Mouse (Mus musculus) liver, embryonic 15.5 days (tissue): ENCODE results near the gene Gm20388. TPM values are rescaled to one million over a fixed set of nuclear protein-coding genes. Genes with fewer than 3 reads are reported as not detected.
"Not testable (repeated sequence)": the region's sequence is repeated elsewhere in the genome, so short reads cannot be mapped to it uniquely, and the experiment has no call there.

Experiments used
- ATAC-seq: fragments of 200-750 bp; cut with Nextera tagmentation; 2 replicates; pipeline ENCODE4 v1.8.0; 2017; ENCODE audit warnings: moderate number of reproducible peaks, mild to moderate bottlenecking, moderate library complexity; ENCODE audit not compliant: insufficient read depth
- H3K27ac ChIP-seq: fragments of 300-500 bp; sonication (generic); replicated peaks from 2 replicates; pipeline ENCODE4 v1.5.1; 2015; ENCODE audit warnings: mild to moderate bottlenecking, inconsistent platforms
- H3K27me3 ChIP-seq: fragments of 300-500 bp; sonication (generic); 2 replicates; pipeline ENCODE4 v1.6.1; 2015; ENCODE audit warnings: mild to moderate bottlenecking, inconsistent platforms
- H3K36me3 ChIP-seq: fragments of 300-500 bp; sonication (generic); replicated peaks from 2 replicates; pipeline ENCODE4 v1.6.1; 2015; ENCODE audit warnings: moderate library complexity, mild to moderate bottlenecking, inconsistent platforms
- H3K4me1 ChIP-seq: fragments of 300-500 bp; sonication (generic); replicated peaks from 2 replicates; pipeline ENCODE4 v1.6.1; 2015; ENCODE audit warnings: inconsistent platforms
- H3K4me2 ChIP-seq: fragments of 300-500 bp; sonication (generic); 2 replicates; pipeline ENCODE4 v1.6.1; 2015; ENCODE audit warnings: moderate library complexity, mild to moderate bottlenecking, inconsistent platforms
- H3K4me3 ChIP-seq: fragments of 300-500 bp; sonication (generic); replicated peaks from 2 replicates; pipeline ENCODE4 v1.5.1; 2015; ENCODE audit warnings: mild to moderate bottlenecking, inconsistent platforms
- H3K9ac ChIP-seq: fragments of 300-500 bp; sonication (generic); 2 replicates; pipeline ENCODE4 v1.6.1; 2015; ENCODE audit warnings: moderate library complexity, mild to moderate bottlenecking, inconsistent platforms
- H3K9me3 ChIP-seq: fragments of 300-500 bp; sonication (generic); replicated peaks from 2 replicates; pipeline ENCODE4 v1.6.1; 2016; ENCODE audit warnings: inconsistent platforms
- whole genome bisulfite sequencing: fragments of 180-500 bp; shearing (Covaris S2); methylation state at CpG from one replicate; pipeline ENCODE4 v1.1.7; 2015; ENCODE audit warnings: mixed read lengths; ENCODE audit not compliant: insufficient replicate concordance; 5-methylcytosine and 5-hydroxymethylcytosine counted together
- polyA plus RNA-seq: library from polyadenylated mRNA; unstranded; fragments of >200 nt; fragmentation: Nextera tagmentation; extraction: Ambion mirVana; gene quantifications from 2 replicates; pipeline ENCODE4 v1.2.1, GENCODE M21; 2015

The Gm20388 gene
- polyA plus RNA-seq, 1 experiment from 2014 or later: not detected

GRCm38 (mm10) chr8:123155177-123155576 lies 3244.5 kb downstream of the Gm20388 start:
- H3K4me1 ChIP-seq: peaks cover 40% of the 10 kb centered on the region
- peaks cover 17% of the 10 kb centered on the region for H3K27me3 ChIP-seq
- no peaks in the 10 kb centered on the region for H3K36me3 ChIP-seq
- peak overlapping the region; percentile 6; the same call in 1 of the 2 replicates for H3K27ac ChIP-seq
- H3K4me2 ChIP-seq: peak overlapping the region; percentile 57
- no peak overlapping the region for H3K9ac ChIP-seq
- no peak for ATAC-seq
- no peaks in the 10 kb centered on the region for H3K9me3 ChIP-seq
- 64% methylated on average over 5 of the region's 5 CpGs for WGBS
- no peak overlapping the region for H3K4me3 ChIP-seq

GRCm38 (mm10) chr8:123156070-123156773 lies 3245.6 kb downstream of the Gm20388 start:
- Histone ChIP-seq H3K36me3 (no peaks in the 10 kb centered on the region), H3K9me3 (no peaks in the 10 kb centered on the region), H3K4me2 (peak overlapping the region; percentile 57), H3K4me1 (peaks cover 40% of the 10 kb centered on the region), H3K4me3 (no peak overlapping the region), H3K9ac (peak overlapping the region; percentile 12), H3K27me3 (peaks cover 17% of the 10 kb centered on the region), H3K27ac (peak overlapping the region; percentile 68)
- peak; percentile 95 for ATAC-seq
- WGBS: 36% methylated on average over 9 of the region's 9 CpGs

DNA sequence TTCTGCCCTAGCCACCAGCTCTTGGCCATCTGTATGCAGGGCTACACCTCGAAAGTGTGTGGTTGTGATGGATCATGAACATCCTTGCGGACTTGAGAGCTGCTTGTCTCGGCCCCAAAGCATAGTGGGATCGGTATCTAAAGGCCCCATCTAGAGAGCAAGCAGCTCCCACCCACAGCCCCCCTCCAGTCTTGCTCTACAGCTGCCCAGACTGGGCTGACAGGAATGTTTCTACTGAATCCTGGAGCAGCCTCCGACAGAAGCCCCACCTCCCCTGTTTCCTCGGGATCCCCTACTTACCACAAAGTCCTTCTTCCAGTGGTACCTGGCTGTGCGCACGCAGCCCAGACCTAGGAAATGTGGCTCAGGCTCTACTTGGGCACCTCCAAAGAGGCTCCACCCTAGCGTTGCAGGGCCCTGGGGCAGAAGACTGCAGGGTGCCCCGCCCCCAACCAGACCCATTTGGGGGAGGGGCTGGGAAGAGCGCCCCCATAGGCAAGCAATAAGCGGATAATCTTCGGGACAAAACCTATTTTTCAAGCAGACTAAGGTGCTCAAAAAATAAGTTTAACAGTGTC lies 3247.3 kb downstream of the Gm20388 start, which contains the start of gene Sult5a1:
TSS of gene Sult5a1 (minus strand) at position 428 of the 578 bp plus-strand sequence.
- no peaks in the 10 kb centered on the region for H3K9me3 ChIP-seq
- 0 out of 2 replicates have a peak, but pooled peaks cover 10% of the 10 kb centered on the region for H3K27me3 ChIP-seq
- H3K4me2 ChIP-seq: peak within 1 kb of the TSS; percentile 23
- 29% methylated on average over 13 of the region's 13 CpGs for WGBS
- no peak within 1 kb of the TSS for H3K9ac ChIP-seq
- ATAC-seq: no peak
- no peak within 1 kb of the TSS for H3K4me3 ChIP-seq
- no peak within 1 kb of the TSS for H3K27ac ChIP-seq
- H3K4me1 ChIP-seq: peaks cover 40% of the 10 kb centered on the region
- no peaks in the 10 kb centered on the region for H3K36me3 ChIP-seq

DNA sequence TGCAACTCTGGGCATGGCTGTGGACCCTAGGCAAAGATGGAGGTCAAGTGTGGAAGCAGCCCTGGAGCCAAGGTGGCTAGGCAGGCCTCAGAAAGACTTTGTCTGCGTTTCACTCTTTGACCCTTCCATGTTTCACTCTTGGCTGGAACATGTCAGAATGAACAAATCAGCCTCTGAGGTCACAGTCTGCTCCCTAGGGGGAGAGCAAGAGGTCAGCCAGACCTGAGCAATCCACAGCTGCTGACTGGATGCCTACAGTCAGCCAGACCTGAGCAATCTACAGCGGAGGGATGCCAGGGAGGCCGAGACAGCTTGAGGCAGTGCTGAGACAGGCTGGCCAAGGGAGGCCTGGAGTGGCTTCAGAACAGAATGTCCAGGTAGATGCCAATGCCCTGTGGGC lies 3270.8 kb downstream of the Gm20388 start:
- Histone ChIP-seq H3K9ac (no peak overlapping the region), H3K4me1 (0 out of 2 replicates have a peak, but pooled peaks cover 4% of the 10 kb centered on the region), H3K27me3 (peaks cover 10% of the 10 kb centered on the region), H3K4me3 (no peak overlapping the region), H3K4me2 (no peak overlapping the region), H3K27ac (peak overlapping the region; percentile 53; the same call in 1 of the 2 replicates), H3K9me3 (0 out of 2 replicates have a peak, but pooled peaks cover 3% of the 10 kb centered on the region), H3K36me3 (no peaks in the 10 kb centered on the region)
- WGBS: 47% methylated on average over 3 of the region's 3 CpGs
- ATAC-seq: peak; percentile 37; the same call in 1 of the 2 replicates

- H3K4me3 ChIP-seq: no peak within 1 kb of the TSS
- no peak within 1 kb of the TSS for H3K27ac ChIP-seq
- H3K27me3 ChIP-seq: peaks cover 16% of the 10 kb centered on the region
- H3K9ac ChIP-seq: no peak within 1 kb of the TSS
- H3K4me1 ChIP-seq: peaks cover 27% of the 10 kb centered on the region
- no peak within 1 kb of the TSS for H3K4me2 ChIP-seq
- H3K36me3 ChIP-seq: no peaks in the 10 kb centered on the region
- WGBS: 50% methylated on average over 19 of the region's 19 CpGs
- no peak for ATAC-seq
- no peaks in the 10 kb centered on the region for H3K9me3 ChIP-seq
These were observed 3275.1 kb downstream of the Gm20388 start, which contains the start of gene Dpep1 for GRCm38 (mm10) chr8:123185566-123186409. TSS of gene Dpep1 (plus strand) at chr8:123186242.

- no peak for ATAC-seq
- Histone ChIP-seq H3K4me2 (no peak overlapping the region), H3K4me3 (no peak overlapping the region), H3K27ac (no peak overlapping the region), H3K4me1 (peaks cover 37% of the 10 kb centered on the region), H3K9me3 (no peaks in the 10 kb centered on the region), H3K27me3 (peaks cover 16% of the 10 kb centered on the region), H3K9ac (no peak overlapping the region), H3K36me3 (no peaks in the 10 kb centered on the region)
- 68% methylated on average over 2 of the region's 2 CpGs for WGBS
These were observed 3277.4 kb downstream of the Gm20388 start for GRCm38 (mm10) chr8:123188006-123188405.

DNA sequence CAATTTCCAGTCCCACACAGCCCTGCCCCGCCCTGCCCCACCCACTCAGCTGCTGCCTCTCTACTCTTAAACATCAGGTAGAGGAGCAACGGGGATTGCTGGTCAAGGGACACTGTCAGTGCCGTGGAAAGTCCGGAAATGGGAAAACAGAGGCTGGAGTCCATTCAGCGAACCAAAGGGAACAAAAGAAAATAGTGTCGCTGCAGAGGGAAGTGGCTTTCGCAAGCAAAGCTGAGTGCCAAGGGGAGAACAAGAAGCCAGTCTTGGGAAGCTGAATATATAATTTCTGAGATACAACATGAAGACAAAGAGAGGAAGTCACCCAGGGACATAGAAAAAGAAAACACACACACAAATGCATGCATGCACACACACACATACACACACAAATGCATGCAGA lies 3278.2 kb downstream of the Gm20388 start:
- Histone ChIP-seq H3K4me2 (no peak overlapping the region), H3K4me1 (peaks cover 37% of the 10 kb centered on the region), H3K9ac (no peak overlapping the region), H3K27me3 (peaks cover 17% of the 10 kb centered on the region), H3K27ac (no peak overlapping the region), H3K4me3 (no peak overlapping the region), H3K36me3 (no peaks in the 10 kb centered on the region), H3K9me3 (no peaks in the 10 kb centered on the region)
- ATAC-seq: no peak
- 42% methylated on average over 7 of the region's 7 CpGs for WGBS

DNA sequence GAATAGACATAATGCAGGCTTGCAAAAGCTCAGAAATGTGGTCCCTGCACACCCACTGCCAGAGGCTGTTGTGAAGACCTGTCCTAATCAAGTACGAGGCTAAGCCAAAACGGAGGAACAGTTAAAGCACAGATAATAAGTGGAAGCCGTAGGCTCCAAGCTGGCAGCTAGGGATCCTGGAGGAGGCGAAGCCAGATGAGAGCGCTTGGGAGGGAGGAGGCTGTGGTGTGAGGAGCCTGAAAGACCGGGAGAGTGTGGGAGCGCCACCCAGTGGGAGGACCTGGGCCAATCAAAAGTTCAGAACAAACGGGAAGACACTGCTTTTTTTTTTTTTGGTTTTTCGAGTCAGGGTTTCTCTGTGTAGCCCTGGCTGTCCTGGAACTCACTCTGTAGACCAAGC lies 3280.0 kb downstream of the Gm20388 start:
- Histone ChIP-seq H3K4me2 (peak overlapping the region; percentile 18; the same call in 1 of the 2 replicates), H3K36me3 (no peaks in the 10 kb centered on the region), H3K27ac (no peak overlapping the region), H3K4me1 (peaks cover 37% of the 10 kb centered on the region), H3K4me3 (no peak overlapping the region), H3K9ac (no peak overlapping the region), H3K9me3 (no peaks in the 10 kb centered on the region), H3K27me3 (peaks cover 20% of the 10 kb centered on the region)
- 3% methylated on average over 9 of the region's 9 CpGs for WGBS
- ATAC-seq: no peak

DNA sequence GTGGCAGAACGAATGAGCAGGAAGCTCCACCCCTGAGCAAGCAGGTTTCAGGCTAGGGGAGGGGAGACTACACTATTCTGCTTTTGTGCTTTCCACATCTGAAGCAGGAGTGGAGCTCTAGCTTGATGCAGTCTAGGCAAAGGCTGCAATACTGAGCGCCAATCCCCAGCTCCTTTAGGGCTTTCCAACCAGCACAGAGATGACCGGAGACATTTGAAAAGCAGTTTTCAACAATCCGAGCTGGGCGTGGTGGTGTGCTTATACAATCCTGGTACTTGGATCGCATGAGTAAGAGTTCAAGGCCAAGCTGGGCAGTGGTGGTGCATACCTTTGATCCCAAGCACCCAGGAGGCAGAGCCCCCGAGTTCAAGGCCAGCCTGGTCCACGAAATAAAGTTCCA lies 3281.3 kb downstream of the Gm20388 start:
- no peak overlapping the region for H3K27ac ChIP-seq

GRCm38 (mm10) chr8:123193771-123194170 lies 3283.1 kb downstream of the Gm20388 start:
- Histone ChIP-seq H3K27ac (no peak overlapping the region), H3K27me3 (peaks cover 17% of the 10 kb centered on the region), H3K36me3 (no peaks in the 10 kb centered on the region), H3K9ac (no peak overlapping the region), H3K4me2 (no peak overlapping the region), H3K9me3 (no peaks in the 10 kb centered on the region), H3K4me3 (no peak overlapping the region), H3K4me1 (peaks cover 43% of the 10 kb centered on the region)
- WGBS: 77% methylated on average over 9 of the region's 9 CpGs
- no peak for ATAC-seq

More for the DNA sequence above, 3281.3 kb downstream of the Gm20388 start:
- H3K9me3 ChIP-seq: no peaks in the 10 kb centered on the region
- WGBS: 52% methylated on average over 8 of the region's 8 CpGs
- peaks cover 16% of the 10 kb centered on the region for H3K27me3 ChIP-seq
- no peak for ATAC-seq
- H3K4me3 ChIP-seq: no peak overlapping the region
- H3K4me1 ChIP-seq: peaks cover 41% of the 10 kb centered on the region
- no peaks in the 10 kb centered on the region for H3K36me3 ChIP-seq
- H3K4me2 ChIP-seq: no peak overlapping the region
- H3K9ac ChIP-seq: no peak overlapping the region

- H3K4me3 ChIP-seq, H3K27ac ChIP-seq, H3K36me3 ChIP-seq, H3K9me3 ChIP-seq, H3K4me2 ChIP-seq, H3K9ac ChIP-seq: not testable (repeated sequence)
- peaks cover 35% of the 10 kb centered on the region for H3K27me3 ChIP-seq
- WGBS: 49% methylated on average over 5 of the region's 5 CpGs
- H3K4me1 ChIP-seq: peaks cover 17% of the 10 kb centered on the region
- peak; percentile 57 for ATAC-seq
These were observed 3286.4 kb downstream of the Gm20388 start for GRCm38 (mm10) chr8:123197016-123197415.
